9 mouse cellular contexts compared by ENCODE assay signal in the genomic region with DNA sequence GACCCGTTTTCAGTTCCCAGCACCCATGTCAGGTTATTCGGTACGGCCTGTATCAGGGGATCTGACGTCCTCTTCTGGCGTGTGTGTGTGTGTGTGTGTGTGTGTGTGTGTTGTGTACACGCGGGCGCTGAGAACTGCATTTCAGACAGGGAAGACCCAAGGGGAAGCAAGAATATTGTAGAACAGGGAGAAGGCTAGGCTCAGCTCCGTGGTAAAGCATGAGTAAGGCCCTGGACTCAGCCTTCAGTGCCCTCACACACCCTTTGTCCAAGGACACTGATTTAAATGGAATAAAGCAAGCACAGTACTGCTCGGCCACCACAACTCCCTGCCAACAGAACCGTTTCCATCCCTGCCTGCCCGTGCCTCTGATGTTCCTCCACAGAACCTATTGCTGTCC. TPM values are rescaled to one million over a fixed set of nuclear protein-coding genes. Genes with fewer than 3 reads are reported as not detected.
A peak's percentile ranks its signal among the peaks of the same experiment; 100 is the strongest.
DNase-seq lines count a peak whose midpoint lies in the region; ATAC-seq and TF ChIP-seq lines count a peak whose summit lies in the region.
"Had no signal": no experiment of that assay in that cellular context is flagged by ENCODE, and none has a peak within 500 bp of the region (broad histone marks: within the 10 kb centered on the region; RNA-seq: fewer than 3 reads in every experiment).

No protein-coding gene starts in this region.

- TF ChIP-seq EP300 in ES-Bruce4 (IDR thresholded peaks at IDR 0.05; ENCODE audit: insufficient read depth, low read depth, low read length): no peak

- H3K9ac ChIP-seq in ES-Bruce4 (ENCODE audit: low read depth, poor library complexity, severe bottlenecking): peak overlapping the region; percentile 93
- H3K9ac ChIP-seq in embryonic facial prominence, embryonic 14.5 days (ENCODE audit: low read depth, low read length): peak overlapping the region; percentile 78

- H3K27me3 ChIP-seq in cerebellum, adult 2 months (ENCODE audit: control insufficient read depth, insufficient read depth, low read length): no peaks in the 10 kb centered on the region
- H3K27me3 ChIP-seq in ES-Bruce4 (ENCODE audit: control insufficient read depth, insufficient read depth, low read length, poor library complexity, severe bottlenecking): no peaks in the 10 kb centered on the region
- no peaks in the 10 kb centered on the region for H3K27me3 ChIP-seq in embryonic facial prominence, embryonic 14.5 days (replicated peaks; ENCODE audit: control insufficient read depth, insufficient read depth, low read length)
- H3K27me3 ChIP-seq: Patski had no signal

- H3K4me1 ChIP-seq in cerebellum, adult 2 months (ENCODE audit: control insufficient read depth, insufficient read depth, low read length): peaks cover 2% of the 10 kb centered on the region
- H3K4me1 ChIP-seq in ES-Bruce4 (ENCODE audit: control insufficient read depth, insufficient read depth, low read length): no peaks in the 10 kb centered on the region
- peaks cover 11% of the 10 kb centered on the region for H3K4me1 ChIP-seq in embryonic facial prominence, embryonic 14.5 days (ENCODE audit: control insufficient read depth, insufficient read depth, low read length)

- no peaks in the 10 kb centered on the region for H3K9me3 ChIP-seq in ES-Bruce4 (replicated peaks; ENCODE audit: control insufficient read depth, insufficient read depth, low read length, poor library complexity, severe bottlenecking)
- no peaks in the 10 kb centered on the region for H3K9me3 ChIP-seq in embryonic facial prominence, embryonic 14.5 days (ENCODE audit: control insufficient read depth, low read length)

- no peak for TF ChIP-seq CTCF in cerebellum, adult 2 months (IDR thresholded peaks at IDR 0.05; ENCODE audit: borderline replicate concordance, insufficient read depth, low read depth, low read length)
- TF ChIP-seq CTCF in ES-Bruce4 (IDR thresholded peaks at IDR 0.05; ENCODE audit: low read depth, low read length): no peak

- H3K4me2 ChIP-seq in embryonic facial prominence, embryonic 14.5 days (ENCODE audit: low read depth, low read length): peak overlapping the region; percentile 58

- TF ChIP-seq POLR2A in cerebellum, adult 2 months (IDR thresholded peaks at IDR 0.05; ENCODE audit: borderline replicate concordance, insufficient read depth, low read length): no peak
- no peak for TF ChIP-seq POLR2A in ES-Bruce4 (IDR thresholded peaks at IDR 0.05; ENCODE audit: insufficient read depth, low read length)

- peaks cover 11% of the 10 kb centered on the region for H3K36me3 ChIP-seq in ES-Bruce4 (ENCODE audit: control insufficient read depth, insufficient read depth, low read length, poor library complexity, severe bottlenecking)
- H3K36me3 ChIP-seq in embryonic facial prominence, embryonic 14.5 days (ENCODE audit: control insufficient read depth, insufficient read depth, low read length): 0 out of 2 replicates have a peak, but pooled peaks cover 7% of the 10 kb centered on the region

- H3K4me3 ChIP-seq in cerebellum, adult 2 months (replicated peaks; ENCODE audit: insufficient read depth, low read depth, low read length): peak overlapping the region; percentile 91
- peak overlapping the region; percentile 97 for H3K4me3 ChIP-seq in ES-Bruce4 (ENCODE audit: low read depth, low read length)
- peak overlapping the region; percentile 84 for H3K4me3 ChIP-seq in embryonic facial prominence, embryonic 14.5 days (ENCODE audit: low read depth, low read length)

- no peak overlapping the region; the same call in 1 of the 2 replicates for H3K27ac ChIP-seq in cerebellum, adult 2 months (ENCODE audit: insufficient read depth, low read length)
- H3K27ac ChIP-seq in ES-Bruce4 (ENCODE audit: insufficient read depth, low read length): peak overlapping the region; percentile 64
- peak overlapping the region; percentile 76; the same call in 1 of the 2 replicates for H3K27ac ChIP-seq in embryonic facial prominence, embryonic 14.5 days (replicated peaks; ENCODE audit: low read depth, low read length)

- peak; percentile 28 to 35 for DNase-seq in cerebellum, adult 2 months
- DNase-seq in cerebellum, postnatal 4 days (ENCODE audit: low spot score in 2 of 2): no peak
- DNase-seq in embryonic facial prominence, embryonic 14.5 days (ENCODE audit: low spot score): no peak
- DNase-seq in induced T-regulatory cell, adult 2 months (ENCODE audit: low read depth): peak; percentile 40
- DNase-seq in lung, postnatal 36 days: peak; percentile 21
- no peak for DNase-seq in urinary bladder, postnatal 10 days (ENCODE audit: low spot score)
- no peak for DNase-seq in gastrocnemius, postnatal 10 days

- ATAC-seq in embryonic facial prominence, embryonic 14.5 days (ENCODE audit: low read depth): no peak

- 0% methylated on average over 12 of the region's 12 CpGs for WGBS in cerebellum, adult 2 months
- WGBS in embryonic facial prominence, embryonic 14.5 days: 5% methylated on average over 12 of the region's 12 CpGs

RNA-seq across cellular contexts. Expression of a gene that starts 1.0 kb away (rescaled TPM):
- 104 and 107 TPM in 2 replicates for polyA plus RNA-seq in cerebellum, adult 2 months (2012; rRNA removed)
- polyA plus RNA-seq in ES-Bruce4 (2011; ENCODE audit: insufficient read depth, insufficient read length, low read depth, missing spikeins): 90.6 and 99.8 TPM in 2 replicates
- 74.9 and 78.3 TPM in 2 replicates for polyA plus RNA-seq in embryonic facial prominence, embryonic 14.5 days (2014; fragmentation: Nextera tagmentation; extraction: Ambion mirVana)
- total RNA-seq in gastrocnemius, postnatal 10 days (2021): 10 to 100 TPM; 35.5 to 48.5 TPM

RNA-seq across cellular contexts. Expression of a gene that starts 1.0 kb away (rescaled TPM):
- polyA plus RNA-seq in cerebellum, adult 2 months (2012; rRNA removed): 28.5 and 31.3 TPM in 2 replicates
- 80.0 and 83.5 TPM in 2 replicates for polyA plus RNA-seq in ES-Bruce4 (2011; ENCODE audit: insufficient read depth, insufficient read length, low read depth, missing spikeins)
- polyA plus RNA-seq in embryonic facial prominence, embryonic 14.5 days (2014; fragmentation: Nextera tagmentation; extraction: Ambion mirVana): 12.6 and 15.5 TPM in 2 replicates
- total RNA-seq in gastrocnemius, postnatal 10 days (2021): 10 to 100 TPM in 1 of 2 experiments, 1 to 10 TPM in 1; 8.3 to 13.3 TPM

RNA-seq across cellular contexts. Expression of a gene that starts 53.7 kb away (rescaled TPM):
- polyA plus RNA-seq in cerebellum, adult 2 months (2012; rRNA removed): 192 TPM in 2 replicates
- polyA plus RNA-seq in ES-Bruce4 (2011; ENCODE audit: insufficient read depth, insufficient read length, low read depth, missing spikeins): 2.7 and 3.3 TPM in 2 replicates
- 28.4 and 29.1 TPM in 2 replicates for polyA plus RNA-seq in embryonic facial prominence, embryonic 14.5 days (2014; fragmentation: Nextera tagmentation; extraction: Ambion mirVana)
- 10 to 100 TPM; 33.6 to 37.4 TPM for total RNA-seq in gastrocnemius, postnatal 10 days (2021)
- polyA plus RNA-seq: Patski had no signal

Comparison
In these comparisons a context has a peak if more than half of its experiments do, and no peak if none do; other contexts are left out.
1. DNase-seq: peak in cerebellum, adult 2 months (2 of 2), induced T-regulatory cell, adult 2 months (single experiment) and lung, postnatal 36 days (single experiment); none in cerebellum, postnatal 4 days (0 of 2), embryonic facial prominence, embryonic 14.5 days (single experiment), urinary bladder, postnatal 10 days (single experiment) and gastrocnemius, postnatal 10 days (single experiment).
2. Peak in every context shown above with its lines, with median percentiles within 50 percentile points of each other: H3K4me3 ChIP-seq.